Mouse (Mus musculus): ENCODE measurements around the gene Pcbp1. TPM values are rescaled to one million over a fixed set of nuclear protein-coding genes. Genes with fewer than 3 reads are reported as not detected.
A peak's percentile ranks its signal among the peaks of the same experiment; 100 is the strongest.

Pcbp1 gene
- total RNA-seq, 2 experiments from 2014 or later: 174 to 176 TPM

DNA sequence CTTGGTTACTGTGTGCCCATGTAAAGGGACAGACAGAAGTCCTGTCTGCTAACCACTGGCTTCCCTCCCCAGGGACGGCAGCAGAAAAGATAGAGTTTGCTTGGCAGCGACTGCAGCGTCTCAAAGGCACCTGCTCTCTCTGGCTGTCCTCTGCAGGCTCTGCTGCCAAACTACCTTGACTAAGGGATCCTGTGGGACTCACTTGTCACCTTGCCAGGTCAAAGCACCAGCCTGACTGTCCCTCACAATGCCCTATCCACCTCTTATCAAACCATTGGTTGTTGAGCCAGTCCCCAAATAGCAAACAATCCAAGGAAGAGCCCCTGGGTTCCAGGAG lies 38.0 kb downstream of the Pcbp1 start:
- DNase-seq (ENCODE audit: extremely low spot score in 1 of 2, low spot score in 2 of 2): no peak
- H3K27ac ChIP-seq: peak overlapping the region; percentile 92
- intact Hi-C loops (cut with DNase I): loop anchor here (5.0 kb wide), 1 partner anchor 34 kb away; no protein-coding TSS in a partner anchor
- no peak for TF ChIP-seq CTCF (IDR thresholded peaks at IDR 0.05)
- no peak overlapping the region for H3K4me3 ChIP-seq

DNA sequence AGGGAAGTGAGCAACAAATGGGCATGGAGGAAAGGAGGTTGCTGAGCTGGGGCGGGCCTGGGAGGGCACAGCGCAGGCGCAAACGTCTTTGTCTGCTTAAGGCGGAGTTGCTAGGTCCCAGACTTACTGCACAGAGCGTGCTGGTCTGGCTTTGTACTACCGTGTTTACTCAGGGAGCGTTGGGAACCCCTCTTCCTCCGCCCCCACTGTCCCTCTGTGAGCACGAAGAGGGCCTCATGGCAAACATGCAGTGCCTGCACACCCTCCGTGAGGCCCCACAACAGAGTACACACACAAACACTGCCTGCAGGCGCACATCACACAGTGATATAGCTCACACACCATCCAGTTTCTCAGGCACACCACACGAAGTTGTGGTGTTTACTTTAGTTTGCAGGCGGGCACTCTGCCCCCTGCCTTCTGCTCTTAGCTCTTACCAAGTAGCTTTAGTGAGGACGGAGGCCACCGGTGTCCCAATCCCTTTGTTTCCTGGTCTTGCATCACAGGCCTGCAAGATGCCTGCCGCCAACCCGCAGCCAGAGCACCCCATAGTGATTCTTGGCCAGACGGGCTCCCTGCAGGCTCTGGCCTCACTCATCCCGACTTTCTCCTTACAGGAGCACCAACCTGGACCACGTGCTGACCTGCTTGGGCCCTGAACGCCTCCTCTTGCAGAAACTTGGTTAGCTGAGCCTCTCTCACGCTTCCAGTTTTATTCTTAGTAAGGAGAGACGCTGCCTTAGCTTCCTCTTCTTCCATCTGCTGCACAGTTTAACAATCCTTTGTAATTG lies 38.6 kb downstream of the Pcbp1 start:
- peak overlapping the region; percentile 28 for H3K4me3 ChIP-seq
- peak overlapping the region; percentile 92 for H3K27ac ChIP-seq
- intact Hi-C loops (cut with DNase I): loop anchor here (5.0 kb wide), 1 partner anchor 35 kb away; no protein-coding TSS in a partner anchor
- peak; percentile 56 to 67 for DNase-seq (ENCODE audit: extremely low spot score in 1 of 2, low spot score in 2 of 2)
- no peak; the same call in 1 of the 2 replicates for TF ChIP-seq CTCF (IDR thresholded peaks at IDR 0.05)

DNA sequence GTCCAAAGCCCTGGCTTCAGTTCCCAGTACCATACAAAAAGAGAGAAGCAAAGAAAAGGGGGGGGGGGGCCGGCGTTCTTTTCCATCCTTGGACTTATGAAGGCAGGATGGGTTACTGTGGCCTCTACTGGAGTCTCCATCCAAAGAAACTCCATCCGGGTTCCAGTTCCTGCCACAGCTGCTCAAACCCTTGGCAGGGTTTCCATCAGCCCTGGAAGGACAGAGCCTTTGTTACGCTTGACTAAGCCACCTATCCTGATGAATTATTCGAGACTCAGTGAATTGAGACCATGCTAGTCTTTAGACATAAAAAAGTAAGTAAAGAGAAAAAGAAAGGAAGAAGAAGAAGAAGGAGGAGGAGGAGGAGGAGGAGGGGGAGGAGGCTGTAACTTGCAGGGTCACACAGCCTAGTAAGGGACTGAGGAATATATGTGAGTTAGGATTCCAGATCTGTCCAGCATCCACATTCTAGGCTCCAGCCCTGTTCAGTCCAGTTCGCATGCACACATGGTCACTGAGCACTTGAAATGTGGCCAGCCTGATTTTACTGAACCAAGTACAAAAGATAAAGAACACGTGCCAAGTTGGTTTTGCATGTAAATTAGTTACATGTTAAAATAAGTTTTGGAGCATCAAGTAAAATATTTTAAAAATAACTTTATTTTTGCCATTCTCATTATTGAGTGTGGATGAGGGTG lies 40.0 kb downstream of the Pcbp1 start:
- intact Hi-C loops (cut with DNase I): loop anchor here (5.0 kb wide), 1 partner anchor 36 kb away; no protein-coding TSS in a partner anchor
- Histone ChIP-seq H3K27ac (no peak overlapping the region), H3K4me3 (no peak overlapping the region)
- DNase-seq (ENCODE audit: extremely low spot score in 1 of 2, low spot score in 2 of 2): no peak
- no peak for TF ChIP-seq CTCF (IDR thresholded peaks at IDR 0.05)

DNA sequence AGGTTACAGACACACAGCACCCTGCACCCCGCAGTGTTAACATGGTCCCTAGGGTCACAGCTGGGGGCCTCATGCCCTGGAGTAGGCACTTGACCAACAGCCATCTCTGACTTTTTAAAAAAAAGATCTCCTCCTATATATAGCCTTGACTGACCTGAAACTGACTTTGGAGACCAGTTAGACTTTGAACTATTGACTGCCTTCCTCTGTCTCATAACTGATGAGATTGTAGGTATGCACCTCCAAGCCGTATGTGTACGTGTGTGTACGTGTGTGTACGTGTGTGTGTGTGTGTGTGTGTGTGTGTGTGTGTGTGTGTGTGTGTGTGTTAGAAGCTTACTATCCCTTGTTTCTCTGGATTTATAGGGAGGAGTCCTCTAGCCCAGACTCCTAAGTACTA lies 44.2 kb downstream of the Pcbp1 start:
- no peak overlapping the region for H3K27ac ChIP-seq
- no peak for TF ChIP-seq CTCF (IDR thresholded peaks at IDR 0.05)
- no peak overlapping the region for H3K4me3 ChIP-seq
- intact Hi-C loops (cut with DNase I): no loop called here
- no peak for DNase-seq (ENCODE audit: extremely low spot score in 1 of 2, low spot score in 2 of 2)

DNA sequence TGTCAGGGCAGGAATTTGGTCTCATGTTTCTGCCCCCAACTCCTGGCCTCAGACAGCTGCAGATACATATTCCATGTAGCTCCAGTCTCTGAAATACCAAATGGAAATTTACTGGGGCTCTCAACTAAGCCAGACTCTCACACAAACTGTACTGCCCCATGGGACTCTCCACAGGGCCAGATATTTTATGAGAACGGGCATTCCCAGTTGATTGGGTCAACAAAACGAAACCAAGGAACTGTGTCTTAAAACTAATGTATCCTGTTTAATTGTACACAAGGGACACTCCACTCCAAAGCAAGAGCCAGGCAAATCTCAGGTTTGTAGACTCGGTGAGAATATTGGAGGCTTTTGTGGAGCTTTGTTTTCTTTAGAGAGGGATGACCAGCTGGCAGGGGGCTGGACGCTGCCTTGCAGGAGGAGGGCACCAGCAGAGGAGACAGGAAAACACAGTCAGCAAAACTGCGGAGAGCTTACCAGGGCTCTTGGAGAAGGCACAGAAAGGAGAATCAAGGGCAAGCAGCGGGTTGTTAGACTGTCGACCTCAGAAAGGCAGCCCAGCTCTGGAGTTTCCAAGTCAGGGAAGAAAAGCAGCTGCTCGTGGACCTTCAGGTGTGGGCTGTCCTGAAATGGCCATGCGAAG lies 45.8 kb downstream of the Pcbp1 start:
- TF ChIP-seq CTCF (IDR thresholded peaks at IDR 0.05): no peak
- H3K4me3 ChIP-seq: peak overlapping the region; percentile 7

DNA sequence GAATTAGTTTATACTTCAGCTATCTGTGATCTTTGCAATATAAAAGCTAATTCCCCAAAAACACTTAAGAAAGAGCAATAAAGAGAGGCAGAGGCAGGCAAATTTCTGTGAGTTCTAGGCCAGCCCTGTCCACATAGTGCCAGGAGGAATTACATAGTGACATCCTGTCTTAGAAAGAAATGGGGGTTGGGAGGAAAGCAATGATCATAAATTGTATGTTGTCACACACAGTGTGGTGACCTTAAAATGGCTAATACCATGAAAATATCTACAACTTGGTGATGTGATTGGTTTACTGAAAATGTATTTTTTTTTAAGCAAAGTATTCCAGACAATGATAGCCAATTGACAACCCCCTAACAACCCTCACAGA lies 46.3 kb downstream of the Pcbp1 start:
- no peak for TF ChIP-seq CTCF (IDR thresholded peaks at IDR 0.05)
- DNase-seq (ENCODE audit: extremely low spot score in 1 of 2, low spot score in 2 of 2): no peak
- intact Hi-C loops (cut with DNase I): no loop called here
- H3K27ac ChIP-seq: no peak overlapping the region; the same call in 1 of the 2 replicates
- H3K4me3 ChIP-seq: no peak overlapping the region

More for the DNA sequence above, 45.8 kb downstream of the Pcbp1 start:
- peak overlapping the region; percentile 49; the same call in 1 of the 2 replicates for H3K27ac ChIP-seq
- no peak for DNase-seq (ENCODE audit: extremely low spot score in 1 of 2, low spot score in 2 of 2)
- intact Hi-C loops (cut with DNase I): no loop called here

DNA sequence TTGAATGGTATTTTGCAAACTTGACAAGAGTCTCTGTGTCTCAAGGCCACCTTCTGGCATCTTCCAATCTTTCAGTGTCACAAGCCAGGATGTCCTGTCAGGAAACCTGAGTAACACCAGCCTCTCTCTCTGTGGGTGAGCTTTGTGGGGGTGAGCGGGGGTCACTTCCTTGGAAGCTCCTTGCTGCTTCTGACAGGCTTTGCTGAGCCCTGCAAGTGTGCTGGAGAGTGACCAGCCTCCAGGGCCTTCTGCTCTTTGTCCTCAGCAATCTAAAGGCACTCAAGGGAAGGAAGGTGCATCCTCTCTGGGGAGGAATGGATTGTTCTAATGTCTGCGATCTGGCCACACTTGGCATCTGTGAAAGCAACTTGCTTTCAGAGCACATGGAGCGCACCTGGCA lies 46.8 kb downstream of the Pcbp1 start:
- no peak for DNase-seq (ENCODE audit: extremely low spot score in 1 of 2, low spot score in 2 of 2)
- no peak overlapping the region for H3K4me3 ChIP-seq
- no peak overlapping the region for H3K27ac ChIP-seq
- intact Hi-C loops (cut with DNase I): no loop called here
- TF ChIP-seq CTCF (IDR thresholded peaks at IDR 0.05): no peak

DNA sequence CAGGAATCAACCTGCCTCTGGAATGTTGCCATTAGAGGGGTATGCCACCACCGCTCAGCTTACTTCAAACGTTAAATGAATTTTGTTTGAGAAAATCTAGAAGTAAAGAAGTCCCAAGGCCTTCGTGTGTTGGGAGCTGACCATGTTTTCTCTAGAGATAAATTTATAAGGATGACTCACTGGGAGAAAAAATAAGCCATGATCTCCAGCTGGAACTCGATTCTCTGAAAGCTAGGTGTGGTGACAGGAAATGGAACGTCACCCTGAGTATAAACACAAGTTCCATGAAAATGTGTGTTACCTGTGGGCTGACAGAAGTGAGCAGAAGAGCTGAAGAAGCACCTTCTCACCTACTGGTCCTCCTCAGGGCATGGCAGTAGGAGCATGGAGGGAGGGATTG lies 49.2 kb downstream of the Pcbp1 start:
- no peak for TF ChIP-seq CTCF (IDR thresholded peaks at IDR 0.05)
- intact Hi-C loops (cut with DNase I): no loop called here
- peak overlapping the region; percentile 54; the same call in 1 of the 2 replicates for H3K27ac ChIP-seq

DNA sequence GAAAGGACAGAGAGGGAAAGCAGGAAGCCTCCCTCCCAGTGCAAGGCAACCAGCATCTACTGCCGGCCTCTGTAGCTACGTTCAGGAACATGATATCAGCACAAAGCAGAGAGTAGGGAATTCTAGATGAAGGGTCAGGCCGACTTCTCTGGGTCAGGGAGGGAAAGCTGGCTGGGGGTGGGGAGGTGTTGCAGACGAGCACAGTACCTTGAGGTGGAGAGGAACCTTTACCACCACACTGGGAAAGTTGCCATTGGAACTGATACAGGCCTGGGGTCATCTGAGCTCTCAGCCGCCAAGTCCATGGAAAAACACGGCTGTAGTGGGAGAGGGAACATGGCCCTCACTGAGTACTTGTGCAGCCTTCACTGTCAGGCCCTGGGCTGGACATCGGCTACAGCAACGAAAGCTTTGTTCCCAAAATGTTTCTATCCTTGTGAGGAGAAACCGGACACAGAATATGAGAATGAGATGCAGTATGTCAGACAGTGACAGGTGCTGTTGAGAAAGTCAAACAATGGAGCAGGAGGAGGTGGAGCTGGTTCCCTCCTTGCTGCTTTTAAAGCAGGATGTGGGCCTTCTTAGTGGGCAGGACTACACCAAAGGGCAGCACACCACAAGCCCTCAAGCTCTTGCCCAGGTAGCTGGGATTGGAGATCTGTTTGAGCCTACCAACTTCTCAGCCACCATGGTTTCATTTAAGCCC lies 50.5 kb downstream of the Pcbp1 start:
- Histone ChIP-seq H3K4me3 (no peak overlapping the region), H3K27ac (no peak overlapping the region)
- DNase-seq (ENCODE audit: extremely low spot score in 1 of 2, low spot score in 2 of 2): no peak
- no peak for TF ChIP-seq CTCF (IDR thresholded peaks at IDR 0.05)
- intact Hi-C loops (cut with DNase I): no loop called here

More for the DNA sequence above, 49.2 kb downstream of the Pcbp1 start:
- no peak overlapping the region for H3K4me3 ChIP-seq
- no peak for DNase-seq (ENCODE audit: extremely low spot score in 1 of 2, low spot score in 2 of 2)

DNA sequence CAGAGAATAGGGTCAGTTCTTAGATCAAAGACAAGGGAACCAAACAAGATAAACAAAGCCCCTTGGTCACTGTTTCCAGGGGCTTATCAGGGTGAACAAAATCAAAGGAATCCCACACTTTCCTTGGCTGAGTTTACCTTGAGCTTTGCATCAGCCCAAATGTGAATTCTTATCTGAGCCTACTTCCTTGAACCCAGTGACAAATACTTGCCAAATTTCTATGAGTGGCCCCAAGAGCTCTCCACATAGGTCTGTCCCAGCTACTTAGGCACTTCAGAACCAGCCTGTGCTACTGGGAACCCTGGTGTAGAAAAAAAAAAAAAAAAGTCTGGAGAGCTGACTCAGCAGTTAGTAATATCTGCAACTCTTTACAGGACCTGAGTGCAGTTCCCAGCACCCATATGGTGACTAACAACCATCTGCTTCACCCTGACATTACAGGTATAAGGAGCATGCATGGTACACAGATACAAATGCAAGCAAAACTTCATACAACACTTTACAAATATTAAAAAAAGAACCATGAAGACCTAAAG lies 51.4 kb downstream of the Pcbp1 start:
- no peak for TF ChIP-seq CTCF (IDR thresholded peaks at IDR 0.05)
- DNase-seq (ENCODE audit: extremely low spot score in 1 of 2, low spot score in 2 of 2): no peak

More for the DNA sequence above, 51.4 kb downstream of the Pcbp1 start:
- no peak overlapping the region for H3K4me3 ChIP-seq
- intact Hi-C loops (cut with DNase I): no loop called here
- H3K27ac ChIP-seq: no peak overlapping the region

Small RNA genes lying within 50 kb of the gene (microRNA-seq; reads per million reads assigned to microRNA genes)
- 0 reads per million in 2 experiments for gene Gm22184

Other genes starting within 250 kb of the Pcbp1 start
- 10 to 100 TPM; 21.3 to 21.8 TPM for gene Fam136a, start 160.7 kb downstream of the Pcbp1 start, total RNA-seq (2021)
- 10 to 100 TPM; 54.8 to 61.9 TPM for gene Snrpg, start 155.0 kb downstream of the Pcbp1 start, total RNA-seq (2021)
- 100 to 1,000 TPM; 105 to 115 TPM for gene Pcyox1, start 129.2 kb downstream of the Pcbp1 start, total RNA-seq (2021)
- 100 to 1,000 TPM; 117 to 119 TPM for gene Tia1, start 122.1 kb downstream of the Pcbp1 start, total RNA-seq (2021)
- not detected for gene Gm44790, start 99.7 kb downstream of the Pcbp1 start, total RNA-seq (2021)
- gene C87436, start 87.9 kb downstream of the Pcbp1 start, total RNA-seq (2021): 10 to 100 TPM; 19.3 to 24.7 TPM
- 1 to 10 TPM; 1.8 to 2.5 TPM for gene Asprv1, start 101.8 kb upstream of the Pcbp1 start, total RNA-seq (2021)
- 10 to 100 TPM; 23.1 to 25.2 TPM for gene Mxd1, start 142.8 kb upstream of the Pcbp1 start, total RNA-seq (2021)
- gene Snrnp27, start 158.2 kb upstream of the Pcbp1 start, total RNA-seq (2021): 10 to 100 TPM; 52.5 to 55.7 TPM
- 10 to 100 TPM; 34.4 to 36.2 TPM for gene Gmcl1, start 207.1 kb upstream of the Pcbp1 start, total RNA-seq (2021)